Mouse (Mus musculus) myocyte (in vitro differentiated cells): Measurements from ENCODE around the gene Tmem132e. TPM values are rescaled to one million over a fixed set of nuclear protein-coding genes. Genes with fewer than 3 reads are reported as not detected.

ENCODE experiments used
- H3K27me3 ChIP-seq: one replicate; pipeline ENCODE4 v1.6.1; 2011; ENCODE audit not compliant: control insufficient read depth, insufficient read depth, insufficient read length
- H3K36me3 ChIP-seq: one replicate; pipeline ENCODE4 v1.6.1; 2011; ENCODE audit not compliant: control insufficient read depth, insufficient read depth
- H3K4me2 ChIP-seq: one replicate; pipeline ENCODE4 v1.6.1; 2011; ENCODE audit warnings: low read depth, control low read depth
- H3K4me3 ChIP-seq: one replicate; pipeline ENCODE4 v1.5.1; 2011; ENCODE audit warnings: mild to moderate bottlenecking, control low read depth, moderate library complexity
- H3K79me2 ChIP-seq: one replicate; pipeline ENCODE4 v1.6.1; 2011; ENCODE audit not compliant: control insufficient read depth, insufficient read depth
- H3ac ChIP-seq: one replicate; pipeline ENCODE4 v1.6.1; 2011; ENCODE audit not compliant: control insufficient read depth, insufficient read length
- CEBPB ChIP-seq: IDR thresholded peaks from 2 replicates; pipeline ENCODE4 v1.6.1; 2011; ENCODE audit warnings: mild to moderate bottlenecking, moderate library complexity; ENCODE audit not compliant: poor library complexity, insufficient read depth, severe bottlenecking
- E2F4 ChIP-seq: IDR thresholded peaks from one replicate; pipeline ENCODE4 v1.6.1; 2011; ENCODE audit warnings: mild to moderate bottlenecking, control low read depth, moderate library complexity; ENCODE audit not compliant: insufficient read depth
- MAX ChIP-seq: IDR thresholded peaks from one replicate; pipeline ENCODE4 v1.6.1; 2011; ENCODE audit warnings: low read depth, mild to moderate bottlenecking, control low read depth
- MYOD1 ChIP-seq, 3 experiments: IDR thresholded peaks; one replicate each; pipeline ENCODE4 v1.6.1; 2011; ENCODE audit warnings: control low read depth in 2 of 3, low read depth in 2 of 3, mild to moderate bottlenecking in 2 of 3, moderate library complexity in 1 of 3; ENCODE audit not compliant: insufficient read length in 2 of 3, control insufficient read depth in 1 of 3
- MYOG ChIP-seq, 3 experiments: IDR thresholded peaks; one replicate each; pipeline ENCODE4 v1.6.1; 2011; ENCODE audit warnings: control low read depth in 2 of 3, low read depth in 2 of 3, mild to moderate bottlenecking in 2 of 3; ENCODE audit not compliant: insufficient read length in 2 of 3, control insufficient read depth in 1 of 3, insufficient read depth in 1 of 3
- POLR2A ChIP-seq: IDR thresholded peaks from one replicate; pipeline ENCODE4 v1.6.1; 2011; ENCODE audit warnings: low read depth, mild to moderate bottlenecking, control low read depth, moderate library complexity; ENCODE audit not compliant: insufficient read length
- POLR2AphosphoS2 ChIP-seq: IDR thresholded peaks from one replicate; pipeline ENCODE4 v1.6.1; 2011; ENCODE audit warnings: low read depth, control low read depth; ENCODE audit not compliant: insufficient read length
- REST ChIP-seq: IDR thresholded peaks from one replicate; pipeline ENCODE4 v1.6.1; 2011; ENCODE audit warnings: mild to moderate bottlenecking, control low read depth, moderate library complexity; ENCODE audit not compliant: insufficient read depth, insufficient read length
- SRF ChIP-seq: IDR thresholded peaks from one replicate; pipeline ENCODE4 v1.6.1; 2011; ENCODE audit warnings: low read depth; ENCODE audit not compliant: control insufficient read depth, insufficient read length
- TCF12 ChIP-seq: IDR thresholded peaks from one replicate; pipeline ENCODE4 v1.6.1; 2011; ENCODE audit warnings: mild to moderate bottlenecking, control low read depth; ENCODE audit not compliant: poor library complexity, insufficient read depth, severe bottlenecking
- TCF3 ChIP-seq: IDR thresholded peaks from one replicate; pipeline ENCODE4 v1.6.1; 2011; ENCODE audit warnings: low read depth, control low read depth; ENCODE audit not compliant: insufficient read length
- USF1 ChIP-seq: IDR thresholded peaks from one replicate; pipeline ENCODE4 v1.6.1; 2011; ENCODE audit warnings: low read depth, mild to moderate bottlenecking, control low read depth, moderate library complexity
- polyA plus RNA-seq: library from polyadenylated mRNA; unstranded; fragments of >200 nt; fragmentation: generic; extraction: Trizol; gene quantifications from one replicate; pipeline ENCODE4 v1.2.1, GENCODE M21; 2012; ENCODE audit warnings: missing spikeins

Gene Tmem132e
- polyA plus RNA-seq, 1 experiment = not detected

DNA sequence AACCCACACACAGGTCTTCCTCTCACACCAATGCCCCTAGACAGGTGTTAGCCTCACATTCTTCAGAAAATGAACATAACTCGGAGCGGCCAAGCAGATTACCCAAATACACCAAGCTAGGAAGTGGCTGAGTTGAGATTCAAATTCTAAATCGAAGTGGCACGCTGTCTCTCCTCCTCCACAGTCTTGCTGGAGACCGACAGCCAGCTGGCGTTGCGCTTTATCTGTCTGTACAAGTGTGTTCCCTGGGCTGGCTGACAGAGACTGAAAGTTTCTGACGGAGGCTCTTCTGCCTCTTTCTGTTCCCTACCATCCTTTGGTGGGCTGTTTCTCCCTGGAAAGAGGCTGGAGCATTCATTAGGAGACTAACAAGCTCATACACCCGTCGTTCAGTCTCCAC is 37.7 kb upstream of the Tmem132e start:
- Histone ChIP-seq H3K79me2 (no peaks in the 10 kb centered on the region), H3K36me3 (no peaks in the 10 kb centered on the region), H3K27me3 (no peaks in the 10 kb centered on the region), H3K4me3 (no peak overlapping the region), H3K4me2 (no peak overlapping the region), H3ac (no peak overlapping the region)
- no peak for TF ChIP-seq MYOD1 (IDR thresholded peaks at IDR 0.05; ENCODE audit: control insufficient read depth in 1 of 3, insufficient read length in 2 of 3, low read depth in 2 of 3)
- TF ChIP-seq MYOG (IDR thresholded peaks at IDR 0.05; ENCODE audit: control insufficient read depth in 1 of 3, insufficient read depth in 1 of 3, insufficient read length in 2 of 3, low read depth in 2 of 3) = no peak
- TF ChIP-seq E2F4 = no peak
- no peak for TF ChIP-seq POLR2A
- TF ChIP-seq USF1 = no peak
- TF ChIP-seq MAX = no peak
- TF ChIP-seq CEBPB = no peak
- no peak for TF ChIP-seq REST
- no peak for TF ChIP-seq POLR2AphosphoS2
- TF ChIP-seq SRF = no peak
- TF ChIP-seq TCF3 = no peak
- no peak for TF ChIP-seq TCF12

DNA sequence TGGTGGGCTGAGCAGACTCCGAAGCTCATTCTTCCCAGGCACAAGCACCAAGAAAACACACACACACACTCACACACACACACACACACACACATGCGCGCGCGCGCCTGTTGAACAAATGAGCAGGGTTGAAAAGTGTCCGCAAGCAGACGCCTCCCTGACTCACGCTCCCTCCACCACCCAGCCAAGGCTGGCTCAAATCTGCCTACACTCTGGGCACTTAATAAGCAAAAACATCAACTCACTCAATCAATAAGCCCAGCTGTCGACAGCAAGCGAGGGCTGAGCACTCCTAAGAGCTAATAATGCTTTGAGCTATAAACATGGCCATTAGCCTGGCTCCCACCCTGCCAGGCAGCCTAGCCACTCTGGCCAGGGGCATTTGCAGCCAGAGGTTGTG is 18.5 kb upstream of the Tmem132e start:
- TF ChIP-seq TCF12 (no peak), POLR2A (no peak), E2F4 (no peak), SRF (no peak), USF1 (no peak), MAX (no peak), REST (no peak), TCF3 (no peak), POLR2AphosphoS2 (no peak), MYOG (IDR thresholded peaks at IDR 0.05; ENCODE audit: control insufficient read depth in 1 of 3, insufficient read depth in 1 of 3, insufficient read length in 2 of 3, low read depth in 2 of 3) (no peak), MYOD1 (IDR thresholded peaks at IDR 0.05; ENCODE audit: control insufficient read depth in 1 of 3, insufficient read length in 2 of 3, low read depth in 2 of 3) (no peak), CEBPB (no peak)
- H3K79me2 ChIP-seq = no peaks in the 10 kb centered on the region
- H3K4me3 ChIP-seq = no peak overlapping the region

DNA sequence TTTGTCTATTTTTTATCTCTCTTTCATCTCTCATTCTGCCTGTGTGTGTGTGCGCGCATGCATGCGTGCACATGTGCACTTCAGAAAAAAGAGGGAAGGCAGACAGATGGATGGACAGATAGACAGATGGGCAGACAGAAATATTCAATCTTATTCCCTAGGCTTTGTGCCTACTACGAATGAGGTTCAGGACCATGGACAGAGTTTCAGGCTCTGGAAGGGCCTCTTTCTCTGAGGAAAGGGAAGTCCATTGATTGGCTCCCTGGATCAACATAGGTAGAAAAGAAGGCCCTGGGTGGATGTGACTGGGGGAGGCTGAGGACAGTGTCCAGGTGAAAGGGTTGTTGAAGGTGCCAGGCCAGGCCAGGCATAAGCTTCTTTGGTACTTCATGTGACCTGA is 17.1 kb upstream of the Tmem132e start:
- Histone ChIP-seq H3K27me3 (no peaks in the 10 kb centered on the region), H3ac (no peak overlapping the region), H3K79me2 (no peaks in the 10 kb centered on the region), H3K36me3 (no peaks in the 10 kb centered on the region), H3K4me2 (no peak overlapping the region), H3K4me3 (no peak overlapping the region)
- no peak for TF ChIP-seq MYOD1 (IDR thresholded peaks at IDR 0.05; ENCODE audit: control insufficient read depth in 1 of 3, insufficient read length in 2 of 3, low read depth in 2 of 3)
- no peak for TF ChIP-seq E2F4
- TF ChIP-seq POLR2A = no peak
- TF ChIP-seq MYOG (IDR thresholded peaks at IDR 0.05; ENCODE audit: control insufficient read depth in 1 of 3, insufficient read depth in 1 of 3, insufficient read length in 2 of 3, low read depth in 2 of 3) = no peak
- no peak for TF ChIP-seq POLR2AphosphoS2

More for the DNA sequence above, 18.5 kb upstream of the Tmem132e start:
- Histone ChIP-seq H3ac (no peak overlapping the region), H3K27me3 (no peaks in the 10 kb centered on the region), H3K36me3 (no peaks in the 10 kb centered on the region), H3K4me2 (no peak overlapping the region)

DNA sequence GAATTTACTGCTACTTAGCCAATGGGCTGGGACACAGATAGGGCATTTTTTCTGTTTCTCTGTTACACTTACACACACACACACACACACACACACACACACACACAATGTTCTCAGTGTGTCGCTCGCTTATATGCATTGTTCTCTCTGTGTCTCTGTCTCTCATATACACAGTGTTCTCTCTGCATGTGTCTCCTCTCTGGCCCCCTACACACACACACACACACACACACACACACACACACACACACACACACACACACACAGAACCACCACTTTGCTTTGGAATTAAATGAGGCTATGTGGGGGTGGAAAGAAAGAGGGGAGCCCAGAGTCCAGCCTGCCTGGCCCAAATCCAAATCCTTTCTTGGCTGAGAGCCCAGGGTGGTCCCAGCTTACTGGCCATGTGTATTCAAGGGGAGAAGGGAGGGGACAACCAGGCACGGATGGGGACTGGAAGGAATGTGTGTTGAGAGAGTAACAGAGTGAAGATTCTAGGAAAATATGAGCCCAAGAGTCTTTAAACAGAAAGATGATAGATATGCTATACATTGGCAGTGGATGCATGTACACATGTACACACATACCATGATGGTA is 8.0 kb upstream of the Tmem132e start:
- peaks cover 4% of the 10 kb centered on the region for H3K27me3 ChIP-seq
- H3K4me2 ChIP-seq = no peak overlapping the region
- no peak for TF ChIP-seq CEBPB
- TF ChIP-seq POLR2A = no peak
- TF ChIP-seq USF1 = no peak
- TF ChIP-seq POLR2AphosphoS2 = no peak
- no peak for TF ChIP-seq TCF12
- no peak for TF ChIP-seq SRF
- TF ChIP-seq E2F4 = no peak
- TF ChIP-seq REST = no peak
- no peak for TF ChIP-seq TCF3
- no peak for TF ChIP-seq MYOD1 (IDR thresholded peaks at IDR 0.05; ENCODE audit: control insufficient read depth in 1 of 3, insufficient read length in 2 of 3, low read depth in 2 of 3)
- TF ChIP-seq MYOG (IDR thresholded peaks at IDR 0.05; ENCODE audit: control insufficient read depth in 1 of 3, insufficient read depth in 1 of 3, insufficient read length in 2 of 3, low read depth in 2 of 3) = no peak
- TF ChIP-seq MAX = no peak
- H3K4me3 ChIP-seq = no peak overlapping the region
- no peaks in the 10 kb centered on the region for H3K36me3 ChIP-seq
- H3K79me2 ChIP-seq = no peaks in the 10 kb centered on the region
- H3ac ChIP-seq = no peak overlapping the region

DNA sequence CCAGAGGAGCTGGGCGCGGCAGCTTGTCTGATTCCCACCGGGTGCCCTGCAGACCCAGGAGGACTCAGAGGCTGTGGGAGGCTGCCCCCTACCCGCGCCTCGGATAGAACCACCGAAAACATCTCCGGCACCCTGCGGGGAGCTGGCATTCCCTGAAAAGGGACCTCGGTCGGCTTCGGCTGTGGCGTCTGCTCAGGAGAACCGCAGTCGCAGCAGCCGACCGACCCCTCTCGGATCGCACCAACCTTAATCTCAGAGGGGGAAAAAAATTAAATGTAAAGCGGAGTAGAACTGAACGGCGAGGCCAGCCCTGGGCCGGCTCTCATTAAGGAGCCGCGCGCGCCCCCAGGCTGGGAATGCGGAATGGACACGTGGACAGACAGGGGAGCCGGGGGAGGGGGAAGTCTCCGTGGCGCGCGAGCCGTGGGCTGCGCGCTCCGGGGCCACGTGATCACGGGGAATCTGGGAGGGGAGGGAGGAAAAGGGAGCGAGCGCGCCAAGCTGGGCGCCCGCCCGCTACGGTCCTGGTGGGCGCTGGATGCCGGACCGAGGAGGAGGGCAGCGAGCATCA is 1.6 kb upstream of the Tmem132e start:
- H3K27me3 ChIP-seq = peaks cover 61% of the 10 kb centered on the region
- H3K79me2 ChIP-seq = no peaks in the 10 kb centered on the region
- TF ChIP-seq MYOD1 (IDR thresholded peaks at IDR 0.05; ENCODE audit: control insufficient read depth in 1 of 3, insufficient read length in 2 of 3, low read depth in 2 of 3) = no peak
- TF ChIP-seq REST = no peak
- no peak for TF ChIP-seq POLR2AphosphoS2
- no peak for TF ChIP-seq SRF
- no peak for TF ChIP-seq E2F4
- TF ChIP-seq CEBPB = no peak
- no peak for TF ChIP-seq MAX
- TF ChIP-seq TCF3 = no peak
- no peak for TF ChIP-seq MYOG (IDR thresholded peaks at IDR 0.05; ENCODE audit: control insufficient read depth in 1 of 3, insufficient read depth in 1 of 3, insufficient read length in 2 of 3, low read depth in 2 of 3)
- TF ChIP-seq TCF12 = no peak
- TF ChIP-seq USF1 = no peak
- no peak for TF ChIP-seq POLR2A
- H3K4me3 ChIP-seq = no peak overlapping the region
- no peak overlapping the region for H3K4me2 ChIP-seq
- no peaks in the 10 kb centered on the region for H3K36me3 ChIP-seq
- no peak overlapping the region for H3ac ChIP-seq
